Mouse (Mus musculus): ENCODE results near the gene Adra1b.
A peak's percentile ranks its signal among the peaks of the same experiment; 100 is the strongest.

Adra1b gene

GRCm38 (mm10) chr11:43901051-43901654 is at the start of gene Adra1b:
Gene Adra1b (minus strand): TSS chr11:43901210.
- DNase-seq, result no peak

- DNase-seq, result no peak
Observed at GRCm38 (mm10) chr11:43950274-43950673, 49.3 kb upstream of the Adra1b start.

- DNase-seq, result no peak
Observed at GRCm38 (mm10) chr11:43943781-43944180, 42.8 kb upstream of the Adra1b start.

GRCm38 (mm10) chr11:43943167-43943566 is 42.2 kb upstream of the Adra1b start:
- no peak for DNase-seq

- DNase-seq, result no peak
Observed at GRCm38 (mm10) chr11:43940501-43941202, 39.6 kb upstream of the Adra1b start.

- no peak for DNase-seq
Observed at GRCm38 (mm10) chr11:43936023-43936422, 35.0 kb upstream of the Adra1b start.

- peak; percentile 31 to 47 for DNase-seq
Observed at GRCm38 (mm10) chr11:43933480-43933879, 32.5 kb upstream of the Adra1b start.

GRCm38 (mm10) chr11:43933000-43933399 is 32.0 kb upstream of the Adra1b start:
- DNase-seq, result no peak

GRCm38 (mm10) chr11:43930191-43930590 is 29.2 kb upstream of the Adra1b start:
- DNase-seq, result peak in 1 of 2 experiments; percentile 27

- DNase-seq, result no peak
Observed at GRCm38 (mm10) chr11:43929706-43930105, 28.7 kb upstream of the Adra1b start.

GRCm38 (mm10) chr11:43929178-43929577 is 28.2 kb upstream of the Adra1b start:
- peak; percentile 41 to 70 for DNase-seq

- DNase-seq, result peak in 1 of 2 experiments; percentile 24
Observed at GRCm38 (mm10) chr11:43927133-43927815, 26.3 kb upstream of the Adra1b start.

GRCm38 (mm10) chr11:43926163-43926562 is 25.2 kb upstream of the Adra1b start:
- no peak for DNase-seq

- no peak for DNase-seq
Observed at GRCm38 (mm10) chr11:43925584-43925983, 24.6 kb upstream of the Adra1b start.

GRCm38 (mm10) chr11:43921701-43922100 is 20.7 kb upstream of the Adra1b start:
- no peak for DNase-seq

- no peak for DNase-seq
Observed at GRCm38 (mm10) chr11:43919492-43920055, 18.6 kb upstream of the Adra1b start.

- no peak for DNase-seq
Observed at GRCm38 (mm10) chr11:43914552-43915447, 13.8 kb upstream of the Adra1b start.

GRCm38 (mm10) chr11:43912136-43912888 is 11.3 kb upstream of the Adra1b start:
- no peak for DNase-seq

- DNase-seq, result peak in 1 of 2 experiments; percentile 36
Observed at GRCm38 (mm10) chr11:43911646-43912045, 10.6 kb upstream of the Adra1b start.

GRCm38 (mm10) chr11:43903351-43903750 is 2.3 kb upstream of the Adra1b start:
- no peak for DNase-seq

GRCm38 (mm10) chr11:43899696-43900095 is 1.3 kb downstream of the Adra1b start:
- DNase-seq, result no peak

- DNase-seq, result no peak
Observed at GRCm38 (mm10) chr11:43895323-43895722, 5.7 kb downstream of the Adra1b start.
